Mouse (Mus musculus) frontal cortex, adult (tissue): Measurements from ENCODE around the gene Kcnh4.

Experiments
- ATAC-seq: cut with Nextera tagmentation; 2 replicates; pipeline ENCODE4 v1.9.2; 2017; ENCODE audit warnings: mild to moderate bottlenecking, moderate library complexity, mixed read lengths; ENCODE audit not compliant: low TSS enrichment

Kcnh4 gene

GRCm38 (mm10) chr11:100762831-100763230 is 3.1 kb upstream of the Kcnh4 start, which contains the start of gene Hcrt:
Hcrt (minus strand) TSS chr11:100762931.
- no peak for ATAC-seq

- peak; percentile 68 for ATAC-seq
These were observed 1.9 kb upstream of the Kcnh4 start for GRCm38 (mm10) chr11:100761547-100762045.

- no peak for ATAC-seq
These were observed 783 bp downstream of the Kcnh4 start for GRCm38 (mm10) chr11:100758707-100759610.

GRCm38 (mm10) chr11:100757566-100757965 is 2.2 kb downstream of the Kcnh4 start:
- ATAC-seq: no peak

DNA sequence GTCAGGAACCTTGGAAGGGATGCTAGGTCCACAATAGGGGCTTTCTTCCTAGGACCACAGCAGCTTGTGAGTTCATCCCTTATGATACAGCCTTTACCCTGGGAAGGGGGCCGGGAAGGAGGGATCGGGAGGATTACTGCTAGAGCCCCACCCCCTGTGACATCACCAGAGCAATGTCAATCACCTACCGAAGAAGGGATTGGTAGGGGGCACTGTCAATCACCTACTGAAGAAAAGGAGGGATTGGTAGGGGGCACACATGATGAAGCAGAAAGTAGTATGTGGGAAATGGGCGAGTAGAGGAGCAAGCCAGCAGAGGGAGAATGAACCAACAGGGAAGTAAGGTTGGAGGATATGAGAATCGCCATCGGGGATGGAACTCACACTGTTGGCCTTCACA is 3.3 kb downstream of the Kcnh4 start:
- ATAC-seq: no peak

DNA sequence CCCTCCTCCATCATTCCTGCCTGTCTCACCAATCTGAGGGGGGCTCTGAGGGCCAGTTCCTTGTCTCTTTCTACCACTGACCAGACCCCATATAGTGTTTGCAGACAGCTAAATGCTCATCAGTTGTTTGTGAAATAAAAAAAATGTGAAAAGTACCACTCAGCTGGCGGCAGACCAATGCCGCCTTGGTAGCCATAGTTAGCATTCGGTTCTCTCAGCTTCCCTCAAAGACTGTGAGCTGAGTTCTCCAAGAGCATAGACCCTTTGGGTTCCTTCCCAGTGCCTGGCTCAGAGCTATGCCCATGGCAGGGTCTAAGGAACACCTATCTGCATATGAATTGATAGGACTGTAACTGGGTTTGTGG is 5.1 kb downstream of the Kcnh4 start:
- peak; percentile 34; the same call in 1 of the 2 replicates for ATAC-seq

- ATAC-seq: peak; percentile 45; the same call in 1 of the 2 replicates
These were observed 5.6 kb downstream of the Kcnh4 start for GRCm38 (mm10) chr11:100754021-100754692.

DNA sequence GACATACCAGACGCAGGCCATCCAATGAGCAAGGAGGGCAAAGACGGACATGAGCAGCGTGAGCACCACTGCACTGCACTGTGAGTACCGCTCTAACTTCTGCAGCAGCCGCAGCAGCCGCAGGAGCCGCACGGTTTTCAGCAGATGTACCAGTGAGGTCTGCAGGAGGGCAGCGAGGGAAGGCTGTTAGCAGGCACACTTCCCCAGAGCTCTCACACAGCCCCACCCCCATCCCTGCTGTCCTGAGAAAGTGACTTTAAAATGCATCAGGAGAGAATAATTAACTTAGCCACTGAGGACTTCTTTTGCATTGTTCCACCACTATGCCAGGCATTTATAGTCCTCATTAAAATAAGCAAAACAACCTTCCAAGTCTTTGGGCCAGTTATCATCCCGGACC is 7.4 kb downstream of the Kcnh4 start:
- no peak for ATAC-seq

GRCm38 (mm10) chr11:100750127-100750526 is 9.6 kb downstream of the Kcnh4 start:
- no peak for ATAC-seq

DNA sequence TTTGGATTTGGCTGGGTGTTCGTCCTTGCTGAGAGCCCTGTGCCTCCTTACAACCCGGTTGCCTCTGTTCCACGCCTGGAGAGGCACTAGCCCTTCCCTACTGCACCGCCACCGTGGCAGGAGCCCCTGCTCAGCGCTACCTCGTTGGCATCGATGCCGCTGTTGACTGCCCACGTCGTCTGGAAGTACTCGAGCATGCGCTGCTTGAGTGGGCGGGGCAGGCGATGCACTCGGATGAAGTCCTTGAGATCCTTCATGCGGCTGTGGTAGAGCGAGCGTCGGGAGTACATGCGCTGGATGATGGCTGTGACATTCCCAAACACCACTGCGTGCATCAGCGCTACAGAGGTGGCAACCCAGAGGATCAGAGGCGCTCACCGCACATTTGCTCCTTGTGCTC is 10.3 kb downstream of the Kcnh4 start:
- ATAC-seq: peak; percentile 29; the same call in 1 of the 2 replicates

DNA sequence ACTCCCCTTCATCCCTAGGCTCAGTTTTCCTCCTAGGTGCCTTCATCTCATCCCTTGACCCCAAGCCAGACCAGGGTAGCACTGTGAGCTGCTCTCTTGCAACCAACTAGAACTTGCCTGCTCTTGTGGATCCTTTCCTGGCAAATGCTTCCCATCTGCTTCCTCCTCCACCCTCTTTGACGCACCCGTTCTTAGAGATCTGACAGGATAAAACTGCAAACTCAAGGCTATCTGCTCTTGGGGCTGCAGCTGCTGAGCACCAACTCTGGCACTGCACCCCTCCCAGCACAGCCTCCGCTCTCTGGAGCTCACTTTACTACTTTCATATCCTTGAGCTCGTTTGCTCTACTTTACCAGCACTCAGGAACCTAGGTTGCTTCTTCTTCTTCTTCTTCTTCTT is 11.1 kb downstream of the Kcnh4 start:
- peak; percentile 62 for ATAC-seq

DNA sequence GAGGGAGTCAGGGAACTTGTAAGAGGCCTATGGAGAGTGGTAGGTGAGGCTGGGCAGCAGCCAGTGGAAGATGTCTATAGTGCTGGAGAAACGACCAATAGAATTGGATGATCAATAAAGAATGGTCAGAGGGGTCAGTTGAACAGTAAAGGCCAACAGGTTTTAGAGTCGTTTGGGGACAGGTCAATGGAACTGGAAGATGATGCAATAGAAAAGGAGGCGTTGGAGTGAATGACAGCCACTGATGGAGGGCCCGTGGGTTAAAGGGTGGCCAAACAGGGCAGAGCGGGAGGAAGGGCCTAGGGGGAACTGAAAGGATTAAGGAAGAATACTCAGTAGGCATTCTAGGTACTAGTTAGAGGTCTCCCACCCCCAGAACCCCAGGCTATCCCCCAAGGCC is 12.6 kb downstream of the Kcnh4 start:
- ATAC-seq: no peak

DNA sequence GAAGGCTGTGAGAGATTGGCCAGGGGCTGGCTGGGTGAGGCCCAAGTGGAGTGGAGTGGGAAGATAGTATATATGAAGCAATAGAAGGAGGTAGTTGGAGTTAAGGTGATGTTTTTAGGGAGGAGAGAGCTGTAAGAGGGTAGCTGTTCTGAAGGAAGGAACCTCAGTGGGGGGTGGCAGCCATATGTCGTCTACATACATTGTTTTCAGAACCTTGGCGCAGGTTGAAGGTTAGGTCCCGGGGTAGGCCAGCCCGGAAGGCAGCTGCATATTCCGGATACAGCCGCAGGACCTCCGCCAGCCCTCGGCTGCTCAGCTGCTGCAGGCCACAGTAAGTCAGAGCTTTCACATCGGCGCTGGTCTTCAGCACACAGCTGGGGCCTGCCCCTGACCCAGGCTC is 13.2 kb downstream of the Kcnh4 start:
- ATAC-seq: no peak

DNA sequence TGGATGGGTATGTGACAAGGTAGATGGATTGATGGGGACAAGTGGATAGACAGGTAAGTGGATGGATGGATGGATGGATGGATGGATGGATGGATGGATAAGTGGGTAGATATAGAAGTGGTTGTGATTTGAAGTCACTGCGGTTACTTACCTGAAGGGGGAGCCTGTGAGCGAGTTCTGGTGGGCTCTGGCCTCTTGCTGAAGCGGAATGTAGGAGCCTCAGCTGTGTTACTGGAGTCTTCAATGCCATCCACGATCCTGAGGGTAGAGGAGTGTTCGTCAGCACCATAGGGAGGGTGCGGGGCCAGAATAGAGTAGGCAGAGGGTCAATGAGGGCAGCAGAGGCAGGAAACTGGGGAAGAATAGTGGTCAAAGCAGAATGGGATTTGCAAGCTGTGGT is 14.7 kb downstream of the Kcnh4 start:
- peak; percentile 31; the same call in 1 of the 2 replicates for ATAC-seq

- ATAC-seq: no peak
These were observed 18.4 kb downstream of the Kcnh4 start for GRCm38 (mm10) chr11:100741348-100741747.

DNA sequence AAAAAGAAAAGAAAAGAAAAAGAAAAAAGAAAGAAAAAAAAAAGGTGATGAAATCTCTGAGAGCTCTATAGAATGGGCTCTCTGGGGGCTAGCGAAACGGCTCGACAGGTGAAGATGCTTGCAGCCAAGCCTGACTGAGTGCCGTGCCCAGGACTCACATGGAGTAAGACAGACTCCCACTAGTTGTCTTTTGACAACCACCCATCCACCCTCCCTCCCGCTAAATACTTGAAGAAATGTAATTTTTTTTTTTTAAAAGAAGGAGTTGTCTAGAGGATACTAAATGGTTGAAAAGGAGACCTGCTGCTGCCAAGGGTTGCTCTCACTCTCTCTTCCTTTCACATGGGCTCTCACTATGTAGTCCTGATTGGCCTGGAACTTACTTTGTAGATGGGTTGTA is 21.0 kb downstream of the Kcnh4 start:
- ATAC-seq: no peak

DNA sequence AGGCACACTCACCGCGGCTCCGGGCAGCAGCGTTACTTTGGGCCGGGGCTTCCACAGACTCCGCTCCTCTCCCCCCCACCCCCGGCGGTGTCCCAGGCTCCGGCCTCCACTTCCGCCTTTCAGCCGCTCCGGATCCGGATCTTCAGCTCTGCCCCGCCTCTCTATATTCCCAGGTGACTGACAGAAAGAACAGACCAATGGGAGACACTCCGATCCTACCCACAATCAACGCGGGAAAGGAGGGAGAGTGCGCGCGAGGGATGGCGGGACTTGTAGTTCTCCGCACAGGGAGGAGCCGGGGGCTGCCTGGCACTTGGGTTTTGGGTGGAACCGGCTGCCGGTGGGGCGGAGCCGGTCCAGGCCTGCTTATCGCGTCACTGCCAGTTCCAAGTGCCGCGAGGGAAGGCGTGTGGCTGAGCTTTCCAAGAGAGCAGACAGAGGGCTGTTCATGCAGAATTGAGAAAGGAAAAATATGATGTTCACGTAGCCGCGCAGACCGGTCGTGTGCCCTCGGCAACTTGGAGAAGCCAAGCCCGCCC is 21.6 kb downstream of the Kcnh4 start, which contains the start of gene Rab5c:
Rab5c (minus strand) TSS at position 150 of the 539 bp plus-strand sequence.
- peak; percentile 99 for ATAC-seq

DNA sequence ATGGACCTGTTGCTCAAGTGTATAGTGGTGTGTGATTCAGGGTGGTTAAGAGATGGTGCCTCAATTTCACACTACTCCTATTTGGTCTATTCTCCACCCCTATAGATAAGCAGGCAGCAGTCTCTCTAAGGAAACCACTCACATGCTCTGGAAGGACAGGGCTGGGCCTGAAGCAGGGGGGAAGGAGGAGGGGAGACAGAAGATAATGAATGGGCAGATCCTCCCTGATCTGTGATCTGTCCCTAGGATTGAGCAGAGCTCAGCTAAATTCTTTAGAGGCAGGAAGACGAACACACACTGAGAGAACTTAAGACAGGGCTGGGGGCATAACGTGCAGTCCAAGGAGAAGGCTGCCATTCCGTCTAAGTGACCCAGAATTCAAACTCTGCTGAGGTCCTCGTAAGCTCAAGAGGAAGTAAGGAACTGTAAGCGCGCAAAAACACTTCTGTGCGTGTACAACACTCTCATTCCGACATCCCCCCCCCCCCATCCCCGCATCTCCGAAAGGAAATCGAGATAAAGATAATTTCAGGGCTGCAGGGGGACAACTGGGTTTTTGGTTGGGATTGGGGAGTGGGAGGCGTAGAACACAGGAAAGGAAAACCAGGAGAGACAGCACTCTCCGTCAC is 22.5 kb downstream of the Kcnh4 start:
- no peak for ATAC-seq

DNA sequence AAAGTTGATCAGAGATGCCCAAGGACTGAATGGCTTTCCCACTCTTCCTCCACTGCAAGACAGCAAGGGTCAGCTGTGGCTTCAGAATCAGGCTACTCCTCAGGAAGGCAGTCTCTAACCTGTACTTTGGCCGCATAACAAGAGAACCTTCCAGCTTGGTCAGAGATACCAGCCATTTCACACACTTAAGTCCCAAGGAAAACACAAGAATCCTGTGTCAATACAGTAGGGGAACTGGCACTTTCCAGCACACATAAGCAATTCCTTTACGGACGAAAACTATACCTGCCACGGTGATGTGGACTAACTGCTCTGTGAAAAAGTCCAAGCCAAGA is 23.0 kb downstream of the Kcnh4 start:
- ATAC-seq: no peak

- no peak for ATAC-seq
These were observed 23.6 kb downstream of the Kcnh4 start for GRCm38 (mm10) chr11:100735954-100736745.

- no peak for ATAC-seq
These were observed 24.4 kb downstream of the Kcnh4 start for GRCm38 (mm10) chr11:100735134-100735865.
